Mouse (Mus musculus) G1E (cell line): ENCODE measurements around the gene Orc5.

Source experiments
- CTCF ChIP-seq: IDR thresholded peaks from 2 replicates; pipeline ENCODE4 v1.5.1; 2012; ENCODE audit warnings: low read depth, low read length, inconsistent platforms, mixed read lengths
- GATA1 ChIP-seq: IDR thresholded peaks from 2 replicates; pipeline ENCODE4 v1.6.1; 2012; ENCODE audit warnings: borderline replicate concordance, low read length, inconsistent platforms, mixed read lengths
- TAL1 ChIP-seq: conservative IDR thresholded peaks from 2 replicates; pipeline ENCODE4 v1.6.1; 2012; ENCODE audit warnings: low read depth, low read length, inconsistent platforms, mixed read lengths

DNA sequence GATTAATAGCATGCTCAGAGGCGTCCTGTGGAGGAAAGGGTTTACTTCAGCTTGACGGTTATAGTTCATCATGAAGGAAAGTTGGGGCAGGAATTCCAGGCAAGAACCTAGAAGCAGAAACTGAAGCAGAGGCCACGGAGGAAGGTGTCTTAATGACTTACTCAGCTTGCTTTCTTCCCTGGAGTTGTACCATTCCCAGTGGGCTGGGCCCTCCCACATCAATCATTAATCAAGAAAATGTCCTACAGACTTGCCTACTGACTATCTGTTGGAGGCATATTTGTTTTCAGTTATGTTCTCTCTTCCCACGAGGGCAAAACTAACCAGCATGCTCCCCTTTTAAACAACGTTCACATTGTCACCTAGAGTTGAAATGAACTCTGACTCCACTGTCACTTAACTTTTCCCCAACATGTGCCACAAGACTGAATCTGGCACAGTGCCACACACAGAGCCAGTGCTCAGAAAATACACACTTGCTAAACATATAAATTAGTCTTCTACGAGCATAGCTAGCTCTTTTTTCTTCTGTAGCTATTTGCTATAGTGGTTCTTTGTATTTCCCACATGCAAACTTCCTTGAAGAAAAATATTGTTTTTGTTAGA lies 1.6 kb downstream of the Orc5 start:
- TF ChIP-seq CTCF = no peak
- no peak for TF ChIP-seq TAL1
- TF ChIP-seq GATA1 = no peak
